Comparison of ENCODE assay signal across 26 mouse cellular contexts in the genomic region with DNA sequence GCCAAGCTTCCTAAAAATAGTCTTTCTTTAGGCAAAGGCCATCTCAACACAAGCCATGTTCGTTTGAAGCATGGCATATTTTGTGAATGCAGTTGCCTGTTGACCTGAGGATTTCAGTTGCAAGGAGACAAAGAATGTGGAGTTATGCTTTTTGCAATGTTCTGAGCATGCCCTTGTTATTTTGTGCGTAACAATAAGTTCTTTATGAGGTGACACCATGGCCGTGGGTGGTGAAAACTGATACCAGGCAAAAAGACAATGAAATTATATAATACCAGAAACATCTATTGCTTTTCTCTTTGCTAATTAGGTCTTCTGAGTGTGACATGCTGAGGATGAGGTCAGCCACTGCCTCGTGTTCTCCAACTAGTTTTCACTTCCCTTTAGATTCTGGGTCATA.
"Had no signal": no experiment of that assay in that cellular context is flagged by ENCODE, and none has a peak within 500 bp of the region (broad histone marks: within the 10 kb centered on the region; RNA-seq: fewer than 3 reads in every experiment).

No protein-coding gene starts in this region.

- H3K27me3 ChIP-seq: heart, embryonic 12.5 days; hindbrain, embryonic 12.5 days; intestine, embryonic 15.5 days; liver, embryonic 13.5 days had no signal

- H3K9me3 ChIP-seq: heart, embryonic 10.5 days; heart, embryonic 12.5 days; hindbrain, embryonic 10.5 days; hindbrain, embryonic 12.5 days; intestine, embryonic 15.5 days; limb, embryonic 10.5 days; limb, embryonic 12.5 days; liver, embryonic 13.5 days had no signal

- ATAC-seq: hindbrain, embryonic 16.5 days; inflammation-experienced regulatory T-cells, adult 6 months; intestine, embryonic 15.5 days; intestine, postnatal 0 days had no signal

- H3K36me3 ChIP-seq: heart, embryonic 10.5 days; heart, embryonic 12.5 days; hindbrain, embryonic 10.5 days; hindbrain, embryonic 12.5 days; intestine, embryonic 15.5 days; limb, embryonic 10.5 days; limb, embryonic 12.5 days; liver, embryonic 13.5 days had no signal

- H3K4me3 ChIP-seq: gastrocnemius, adult 2 months; heart, embryonic 10.5 days; heart, embryonic 12.5 days; hindbrain, embryonic 10.5 days; hindbrain, embryonic 12.5 days; intestine, embryonic 15.5 days; left cerebral cortex, adult 2 months; limb, embryonic 10.5 days; limb, embryonic 12.5 days; liver, embryonic 13.5 days had no signal

- H3K4me1 ChIP-seq: hindbrain, embryonic 12.5 days; intestine, embryonic 15.5 days; liver, embryonic 13.5 days had no signal

- H3K4me2 ChIP-seq: heart, embryonic 12.5 days; hindbrain, embryonic 12.5 days; hindbrain, embryonic 14.5 days; intestine, embryonic 15.5 days; limb, embryonic 12.5 days; liver, embryonic 11.5 days; liver, embryonic 13.5 days had no signal

- H3K9ac ChIP-seq: heart, embryonic 12.5 days; hindbrain, embryonic 12.5 days; hindbrain, embryonic 14.5 days; intestine, embryonic 15.5 days; limb, embryonic 12.5 days; liver, embryonic 13.5 days had no signal

- DNase-seq: gastrocnemius, adult 2 months; gastrocnemius, postnatal 10 days; gastrocnemius, postnatal 25 days; heart, postnatal 10 days; heart, postnatal 4 days; kidney, adult 18-20 months; kidney, adult 8-10 months; kidney, postnatal 10 days; kidney, postnatal 25 days; kidney, postnatal 4 days; layer of hippocampus, adult 9-11 months; liver; liver, embryonic 13.5 days had no signal

- H3K27ac ChIP-seq: gastrocnemius, adult 2 months; heart, embryonic 10.5 days; hindbrain, embryonic 10.5 days; hindbrain, embryonic 12.5 days; hindbrain, embryonic 14.5 days; intestine, embryonic 15.5 days; left cerebral cortex, adult 2 months; limb, embryonic 10.5 days; limb, embryonic 12.5 days; liver, embryonic 13.5 days had no signal
